Mouse (Mus musculus) B cell, adult (primary cell): ENCODE results near the gene Zbed3. TPM values are rescaled to one million over a fixed set of nuclear protein-coding genes. Genes with fewer than 3 reads are reported as not detected.

Experiments used
- total RNA-seq: library from RNA; stranded (reverse); gene quantifications from 4 replicates; pipeline ENCODE4 v1.2.4, GENCODE M21; 2023; ENCODE audit not compliant: inconsistent age

Zbed3 gene
- 26.4 to 32.3 TPM (median 29.5 TPM) in 4 replicates for total RNA-seq

DNA sequence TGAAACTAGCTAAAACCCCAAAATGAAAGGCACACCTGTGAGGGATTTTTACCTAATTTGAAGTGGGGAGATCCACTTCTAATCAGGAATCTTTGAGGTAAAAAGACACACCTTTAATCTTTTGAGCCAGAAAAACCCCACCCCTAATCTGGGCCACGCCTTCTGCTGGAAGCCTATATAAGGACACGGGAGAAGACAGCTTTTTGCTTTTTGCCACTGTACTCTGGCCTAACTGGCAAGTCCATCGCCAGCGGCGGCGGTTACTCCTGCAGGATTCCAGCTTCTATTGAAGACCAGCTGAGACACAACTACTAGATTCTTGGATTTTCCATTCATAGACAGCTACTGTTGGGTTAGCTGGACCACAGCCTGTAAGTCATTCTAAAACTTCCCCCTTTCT, at the start of gene Zbed3:
Zbed3 (plus strand) TSS at position 213 of the 400 bp plus-strand sequence.

DNA sequence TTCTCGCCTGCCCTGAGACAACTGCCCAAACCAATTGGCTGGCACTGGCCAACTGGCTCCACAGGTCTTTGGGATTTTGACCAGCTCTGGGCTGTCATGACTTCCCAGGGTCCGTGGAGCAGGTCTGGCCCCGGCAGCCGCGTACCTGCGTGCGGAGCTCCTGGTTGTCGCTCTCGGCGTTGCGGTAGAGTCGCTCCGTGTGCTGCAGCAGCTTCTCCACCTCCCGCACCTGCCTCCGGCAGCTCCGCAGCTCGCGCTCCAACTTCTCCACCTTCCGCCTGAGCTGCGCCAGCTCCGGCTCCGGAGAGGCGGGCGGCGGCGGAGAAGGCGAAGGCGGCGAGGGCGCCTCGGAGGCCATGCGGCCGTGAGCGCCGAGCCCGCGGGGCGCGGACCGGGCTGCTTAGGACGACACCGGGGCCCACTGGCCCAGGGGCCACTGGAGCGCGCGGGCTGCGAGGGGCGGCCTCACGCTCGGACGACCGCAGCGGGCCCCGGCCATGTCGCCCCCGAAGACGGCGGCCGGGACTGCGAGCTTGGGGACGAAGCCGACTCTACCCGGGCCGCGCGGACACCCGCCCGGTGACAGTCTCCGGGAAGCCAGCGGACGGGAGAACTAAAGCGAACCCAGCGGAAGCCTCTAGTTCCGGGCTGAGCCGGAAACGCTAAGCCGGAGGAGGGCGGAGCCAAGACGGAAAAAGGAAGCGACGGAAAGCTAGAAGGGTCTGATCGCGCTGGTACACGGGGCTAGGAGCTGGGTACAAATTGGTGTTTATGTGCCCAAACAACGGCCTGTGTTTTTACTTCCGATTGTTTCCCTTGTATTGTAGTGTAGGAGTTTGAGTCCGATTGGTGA, 51.5 kb downstream of the Zbed3 start, which contains the start of gene Aggf1:
Aggf1 (minus strand) TSS at position 652 of the 853 bp plus-strand sequence.

Other genes starting within 250 kb of the Zbed3 start
- gene Pde8b, start 73.3 kb upstream of the Zbed3 start, total RNA-seq, result not detected in 4 replicates
- gene Aggf1, start 51.7 kb downstream of the Zbed3 start, total RNA-seq, result 46.1 to 51.1 TPM (median 49.1 TPM) in 4 replicates
- gene Crhbp, start 121.3 kb downstream of the Zbed3 start, total RNA-seq, result not detected in 4 replicates
- not detected in 4 replicates for gene S100z, start 155.1 kb downstream of the Zbed3 start, total RNA-seq
- gene F2rl1, start 201.6 kb downstream of the Zbed3 start, total RNA-seq, result 0.19 to 0.48 TPM (median 0.34 TPM) in 4 replicates